In genomic region chr9:56926387-56926786, GRCm38 (mm10) we compare ENCODE assay signal across 9 mouse cellular contexts. TPM values are rescaled to one million over a fixed set of nuclear protein-coding genes. Genes with fewer than 3 reads are reported as not detected.
A peak's percentile ranks its signal among the peaks of the same experiment; 100 is the strongest.
DNase-seq lines count a peak whose midpoint lies in the region; ATAC-seq and TF ChIP-seq lines count a peak whose summit lies in the region.
"Had no signal": no experiment of that assay in that cellular context is flagged by ENCODE, and none has a peak within 500 bp of the region (broad histone marks: within the 10 kb centered on the region; RNA-seq: fewer than 3 reads in every experiment).

No protein-coding gene starts in this region.

- no peaks in the 10 kb centered on the region for H3K27me3 ChIP-seq in liver, adult 2 months (ENCODE audit: control insufficient read depth, insufficient read depth, low read length)
- H3K27me3 ChIP-seq in forebrain, embryonic 15.5 days: peaks cover 3% of the 10 kb centered on the region; the same call in 1 of the 2 replicates
- H3K27me3 ChIP-seq in limb, embryonic 12.5 days: no peaks in the 10 kb centered on the region
- H3K27me3 ChIP-seq in neural tube, embryonic 15.5 days (replicated peaks): peaks cover 7% of the 10 kb centered on the region; the same call in 1 of the 2 replicates

- no peaks in the 10 kb centered on the region; the same call in 1 of the 2 replicates for H3K36me3 ChIP-seq in liver, adult 2 months (ENCODE audit: control insufficient read depth, insufficient read depth, low read length)
- H3K36me3 ChIP-seq in forebrain, embryonic 15.5 days: 0 out of 2 replicates have a peak, but pooled peaks cover 2% of the 10 kb centered on the region
- peaks cover 45% of the 10 kb centered on the region for H3K36me3 ChIP-seq in limb, embryonic 12.5 days
- H3K36me3 ChIP-seq in neural tube, embryonic 15.5 days: no peaks in the 10 kb centered on the region

- H3K4me1 ChIP-seq in liver, adult 2 months (ENCODE audit: control insufficient read depth, insufficient read depth, low read length): peaks cover 37% of the 10 kb centered on the region
- H3K4me1 ChIP-seq in forebrain, embryonic 15.5 days: peaks cover 38% of the 10 kb centered on the region
- H3K4me1 ChIP-seq in limb, embryonic 12.5 days (replicated peaks): peaks cover 50% of the 10 kb centered on the region
- peaks cover 49% of the 10 kb centered on the region for H3K4me1 ChIP-seq in neural tube, embryonic 15.5 days

- peaks cover 19% of the 10 kb centered on the region; the same call in 1 of the 2 replicates for H3K79me2 ChIP-seq in liver, adult 2 months (ENCODE audit: control insufficient read depth, insufficient read depth, low read length)

- no peak for TF ChIP-seq POLR2A in liver, adult 2 months (IDR thresholded peaks at IDR 0.05; ENCODE audit: extremely low read depth, insufficient read depth, low read length)

- DNase-seq in liver, adult 2 months (ENCODE audit: extremely low read depth, low read depth, low spot score): no peak
- no peak for DNase-seq in liver
- DNase-seq in ovary, adult 18-20 months (ENCODE audit: low spot score): no peak
- DNase-seq: cerebellum, adult 11-12 months had no signal

- peak overlapping the region; percentile 85 for H3K27ac ChIP-seq in liver, adult 2 months (replicated peaks; ENCODE audit: insufficient read depth, low read depth, low read length)
- no peak overlapping the region for H3K27ac ChIP-seq in forebrain, embryonic 15.5 days (replicated peaks)
- 0 out of 2 replicates have a peak overlapping the region, but pooled peaks have one; percentile 98 for H3K27ac ChIP-seq in limb, embryonic 12.5 days
- H3K27ac ChIP-seq in neural tube, embryonic 15.5 days (replicated peaks): no peak overlapping the region

- no peak for TF ChIP-seq CTCF in liver, adult 2 months (IDR thresholded peaks at IDR 0.05; ENCODE audit: low read depth, low read length)

- no peak for ATAC-seq in forebrain, embryonic 15.5 days (replicated peaks)
- no peak for ATAC-seq in limb, embryonic 12.5 days (ENCODE audit: insufficient number of reproducible peaks, insufficient read depth, low FRiP score, low TSS enrichment, low read depth)
- ATAC-seq in neural tube, embryonic 15.5 days (ENCODE audit: low FRiP score): no peak
- no peak for ATAC-seq in erythroblast, adult 5-6 weeks (replicated peaks; ENCODE audit: low FRiP score, poor library complexity, severe bottlenecking)
- ATAC-seq: Patski had no signal

- WGBS in liver, adult 2 months: 79% methylated on average over 10 of the region's 10 CpGs
- 89% methylated on average over 10 of the region's 10 CpGs for WGBS in forebrain, embryonic 15.5 days
- WGBS in limb, embryonic 12.5 days: 87% methylated on average over 10 of the region's 10 CpGs
- 85% methylated on average over 10 of the region's 10 CpGs for WGBS in neural tube, embryonic 15.5 days

- peak overlapping the region; percentile 29 for H3K4me3 ChIP-seq in liver, adult 2 months (ENCODE audit: insufficient read depth, low read depth, low read length)
- H3K4me3 ChIP-seq in forebrain, embryonic 15.5 days: 0 out of 2 replicates have a peak overlapping the region, but pooled peaks have one; percentile 58
- peak overlapping the region; percentile 59 for H3K4me3 ChIP-seq in limb, embryonic 12.5 days (replicated peaks)
- peak overlapping the region; percentile 62; the same call in 1 of the 2 replicates for H3K4me3 ChIP-seq in neural tube, embryonic 15.5 days (replicated peaks)

- peak overlapping the region; percentile 89 for H3K4me2 ChIP-seq in forebrain, embryonic 15.5 days (replicated peaks)
- peak overlapping the region; percentile 83 for H3K4me2 ChIP-seq in limb, embryonic 12.5 days
- peak overlapping the region; percentile 98 for H3K4me2 ChIP-seq in neural tube, embryonic 15.5 days

- H3K9ac ChIP-seq in liver, adult 2 months (ENCODE audit: low read depth, low read length): peak overlapping the region; percentile 85
- H3K9ac ChIP-seq in forebrain, embryonic 15.5 days (replicated peaks): no peak overlapping the region
- H3K9ac ChIP-seq in limb, embryonic 12.5 days (replicated peaks): peak overlapping the region; percentile 70; the same call in 1 of the 2 replicates
- 0 out of 2 replicates have a peak overlapping the region, but pooled peaks have one; percentile 55 for H3K9ac ChIP-seq in neural tube, embryonic 15.5 days (replicated peaks)

- H3K9me3 ChIP-seq in forebrain, embryonic 15.5 days: no peaks in the 10 kb centered on the region
- peaks cover 4% of the 10 kb centered on the region; the same call in 1 of the 2 replicates for H3K9me3 ChIP-seq in limb, embryonic 12.5 days
- H3K9me3 ChIP-seq in neural tube, embryonic 15.5 days (replicated peaks): no peaks in the 10 kb centered on the region

RNA-seq across cellular contexts. Expression of gene Snx33, which starts 1.8 kb away (rescaled TPM):
- 7.6 and 8.8 TPM in 2 replicates for total RNA-seq in liver, adult 2 months (2014; rRNA removed)
- polyA plus RNA-seq in liver, adult 2 months (2012; rRNA removed): 8.9 and 10.5 TPM in 2 replicates
- 2.5 and 3.2 TPM in 2 replicates for polyA plus RNA-seq in forebrain, embryonic 15.5 days (2015; fragmentation: Nextera tagmentation; extraction: Ambion mirVana)
- polyA plus RNA-seq in limb, embryonic 12.5 days (2016; fragmentation: Nextera tagmentation; extraction: Ambion mirVana): 12.2 and 14.1 TPM in 2 replicates
- polyA plus RNA-seq in neural tube, embryonic 15.5 days (2015; fragmentation: Nextera tagmentation; extraction: Ambion mirVana): 2.2 and 3.2 TPM in 2 replicates
- 0.38 and 1.3 TPM in 2 replicates for total RNA-seq in erythroblast, adult 5-6 weeks (2015; ENCODE audit: low replicate concordance)
- 0.17 and 0.56 TPM in 2 replicates for total RNA-seq in erythroblast, adult 5-6 weeks (2017; ENCODE audit: low replicate concordance)

RNA-seq across cellular contexts. Expression of gene Imp3, which starts 10.9 kb away (rescaled TPM):
- 35.8 and 45.6 TPM in 2 replicates for total RNA-seq in liver, adult 2 months (2014; rRNA removed)
- 145 and 151 TPM in 2 replicates for polyA plus RNA-seq in liver, adult 2 months (2012; rRNA removed)
- 79.2 and 85.0 TPM in 2 replicates for polyA plus RNA-seq in forebrain, embryonic 15.5 days (2015; fragmentation: Nextera tagmentation; extraction: Ambion mirVana)
- 77.9 and 80.1 TPM in 2 replicates for polyA plus RNA-seq in limb, embryonic 12.5 days (2016; fragmentation: Nextera tagmentation; extraction: Ambion mirVana)
- 73.7 and 77.5 TPM in 2 replicates for polyA plus RNA-seq in neural tube, embryonic 15.5 days (2015; fragmentation: Nextera tagmentation; extraction: Ambion mirVana)
- 18.4 and 45.7 TPM in 2 replicates for total RNA-seq in erythroblast, adult 5-6 weeks (2015; ENCODE audit: low replicate concordance)
- total RNA-seq in erythroblast, adult 5-6 weeks (2017; ENCODE audit: low replicate concordance): 15.3 and 20.1 TPM in 2 replicates

RNA-seq across cellular contexts. Expression of gene Snupn, which starts 24.3 kb away (rescaled TPM):
- total RNA-seq in liver, adult 2 months (2014; rRNA removed): 7.2 and 8.4 TPM in 2 replicates
- 3.7 and 4.2 TPM in 2 replicates for polyA plus RNA-seq in liver, adult 2 months (2012; rRNA removed)
- 29.5 and 31.9 TPM in 2 replicates for polyA plus RNA-seq in forebrain, embryonic 15.5 days (2015; fragmentation: Nextera tagmentation; extraction: Ambion mirVana)
- polyA plus RNA-seq in limb, embryonic 12.5 days (2016; fragmentation: Nextera tagmentation; extraction: Ambion mirVana): 27.1 and 29.2 TPM in 2 replicates
- polyA plus RNA-seq in neural tube, embryonic 15.5 days (2015; fragmentation: Nextera tagmentation; extraction: Ambion mirVana): 28.3 and 29.6 TPM in 2 replicates
- total RNA-seq in erythroblast, adult 5-6 weeks (2015; ENCODE audit: low replicate concordance): 4.0 and 7.3 TPM in 2 replicates
- 1.6 and 2.1 TPM in 2 replicates for total RNA-seq in erythroblast, adult 5-6 weeks (2017; ENCODE audit: low replicate concordance)

Comparison
In these comparisons a context has a peak if more than half of its experiments do, and no peak if none do; other contexts are left out.
1. H3K27ac ChIP-seq: peak in liver, adult 2 months (single experiment) and limb, embryonic 12.5 days (single experiment); none in forebrain, embryonic 15.5 days (single experiment) and neural tube, embryonic 15.5 days (single experiment).
2. Peak in every context shown above with its lines, with median percentiles within 50 percentile points of each other: H3K4me3 ChIP-seq and H3K4me2 ChIP-seq.